Mouse (Mus musculus): Measurements from ENCODE around the gene Cactin.

- TF ChIP-seq EP300 (IDR thresholded peaks at IDR 0.05; ENCODE audit: insufficient read depth, low read depth, low read length), result no peak
- no peak for TF ChIP-seq CTCF (IDR thresholded peaks at IDR 0.05; ENCODE audit: low read depth, low read length)
Measured at GRCm38 (mm10) chr10:81365073-81365472, 44.2 kb downstream of the Cactin start.

Measured in ES-Bruce4 (cell line).